Mouse (Mus musculus): ENCODE measurements at regions not wholly inside any gene's neighbourhood (a gene's known extent, or its start where the extent isn't known, plus 50 kb on each side); places are given as distances from the start of the nearest gene placed in this dataset.

GRCm38 (mm10) chr10:27994376-27995034 is 80.1 kb upstream of the Ptprk start:
- DNase-seq (ENCODE audit: inconsistent ontology term): no peak

GRCm38 (mm10) chr10:27995035-27995399 is 79.6 kb upstream of the Ptprk start:
- DNase-seq (ENCODE audit: inconsistent ontology term): no peak

- no peak for DNase-seq (ENCODE audit: inconsistent ontology term)
These were observed 63.9 kb upstream of the Ptprk start for GRCm38 (mm10) chr10:28010756-28011155.

DNA sequence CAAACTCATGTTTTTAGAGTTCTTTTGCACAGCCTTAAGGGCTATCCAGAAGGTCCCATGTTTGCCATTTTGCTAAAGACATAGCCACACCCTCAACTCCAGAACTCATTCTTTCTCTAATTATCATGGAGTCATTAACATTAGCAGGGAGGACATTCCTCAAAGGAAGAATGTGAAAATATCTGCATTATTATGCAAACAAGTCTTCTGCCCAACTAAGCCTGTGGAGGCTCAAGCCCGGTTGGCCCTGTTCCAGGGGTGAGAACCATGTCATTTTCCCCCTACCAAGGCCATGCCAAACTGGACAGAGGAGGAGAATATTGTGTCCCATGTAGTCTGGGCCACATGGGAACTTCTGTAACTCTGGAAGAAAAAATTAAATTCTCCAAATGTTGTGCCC is 62.5 kb upstream of the Ptprk start:
- DNase-seq (ENCODE audit: inconsistent ontology term): peak; percentile 67

DNA sequence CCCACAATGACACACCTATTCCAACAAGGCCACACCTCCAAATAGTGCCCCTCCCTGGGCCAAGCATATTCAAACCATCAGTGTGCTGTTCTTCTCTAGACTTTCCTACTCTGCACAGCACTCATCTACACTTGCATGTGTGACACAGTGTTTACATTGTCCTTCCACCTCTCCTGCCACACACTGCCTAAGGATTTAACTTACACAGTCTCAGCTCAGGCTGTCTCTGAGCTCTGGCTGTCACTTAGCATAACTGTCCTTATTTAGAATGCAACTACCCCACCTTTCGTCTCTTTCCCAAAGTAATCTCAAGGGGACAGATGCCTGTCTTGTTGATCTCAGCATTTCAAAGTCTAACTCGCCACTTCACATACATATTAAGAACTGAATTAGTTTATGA is 61.2 kb upstream of the Ptprk start:
- DNase-seq (ENCODE audit: inconsistent ontology term): no peak

DNA sequence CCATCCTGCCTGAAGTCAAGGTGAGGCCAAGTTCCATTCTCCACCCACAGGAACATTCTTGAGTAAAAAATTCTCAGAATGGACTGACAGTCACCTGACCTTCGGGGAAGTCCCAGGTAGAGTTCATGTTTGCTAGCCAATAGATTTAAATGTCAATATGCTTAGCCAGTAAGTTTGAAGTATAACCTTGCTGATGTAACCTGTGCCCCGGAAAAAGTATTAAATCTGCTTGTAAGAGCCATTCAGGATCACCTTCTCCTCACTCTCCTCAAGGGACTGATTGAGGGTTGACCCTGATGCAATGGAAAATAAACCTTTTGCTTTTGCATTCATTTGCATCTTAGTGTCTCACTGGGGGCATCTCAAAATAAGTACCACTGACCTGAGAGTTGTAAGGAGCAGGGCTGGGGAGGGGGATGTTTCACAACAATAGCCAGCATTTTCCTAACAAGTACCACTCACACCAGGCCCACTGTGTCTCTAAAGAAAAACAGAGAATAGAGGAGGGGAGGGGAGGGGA is 60.3 kb upstream of the Ptprk start:
- no peak for DNase-seq (ENCODE audit: inconsistent ontology term)
